Mouse (Mus musculus) limb, embryonic 13.5 days (tissue): ENCODE measurements at regions not wholly inside any gene's neighbourhood (a gene's known extent, or its start where the extent isn't known, plus 50 kb on each side); places are given as distances from the start of the nearest gene placed in this dataset.

ENCODE experiments used
- ATAC-seq: fragments of 200-750 bp; cut with Nextera tagmentation; 2 replicates; pipeline ENCODE4 v1.8.0; 2017; ENCODE audit warnings: low read depth, moderate number of reproducible peaks, moderate TSS enrichment; ENCODE audit not compliant: low FRiP score
- H3K27ac ChIP-seq: fragments of 300-500 bp; sonication (generic); 2 replicates; pipeline ENCODE4 v1.5.1; 2015; ENCODE audit warnings: inconsistent platforms, mild to moderate bottlenecking, moderate library complexity
- H3K27me3 ChIP-seq: fragments of 300-500 bp; sonication (generic); 2 replicates; pipeline ENCODE4 v1.6.1; 2015; ENCODE audit warnings: mild to moderate bottlenecking, inconsistent platforms
- H3K36me3 ChIP-seq: fragments of 300-500 bp; sonication (generic); 2 replicates; pipeline ENCODE4 v1.6.1; 2015; ENCODE audit warnings: inconsistent platforms, mild to moderate bottlenecking, moderate library complexity
- H3K4me1 ChIP-seq: fragments of 300-500 bp; sonication (generic); 2 replicates; pipeline ENCODE4 v1.6.1; 2015; ENCODE audit warnings: inconsistent platforms
- H3K4me2 ChIP-seq: fragments of 300-500 bp; sonication (generic); replicated peaks from 2 replicates; pipeline ENCODE4 v1.6.1; 2015; ENCODE audit warnings: inconsistent platforms, mild to moderate bottlenecking, moderate library complexity
- H3K4me3 ChIP-seq: fragments of 300-500 bp; sonication (generic); 2 replicates; pipeline ENCODE4 v1.5.1; 2015; ENCODE audit warnings: moderate library complexity, mild to moderate bottlenecking, inconsistent platforms
- H3K9ac ChIP-seq: fragments of 300-500 bp; sonication (generic); 2 replicates; pipeline ENCODE4 v1.6.1; 2015; ENCODE audit warnings: mild to moderate bottlenecking, inconsistent platforms
- H3K9me3 ChIP-seq: fragments of 300-500 bp; sonication (generic); 2 replicates; pipeline ENCODE4 v1.6.1; 2016; ENCODE audit warnings: inconsistent platforms
- WGBS: fragments of 180-500 bp; shearing (Covaris S2); methylation state at CpG from one replicate; pipeline ENCODE4 v1.1.7; 2015; 5-methylcytosine and 5-hydroxymethylcytosine counted together

GRCm38 (mm10) chr15:96751243-96752061, 51.9 kb upstream of the Slc38a2 start:
- Histone ChIP-seq H3K4me3 (no peak overlapping the region), H3K9me3 (no peaks in the 10 kb centered on the region), H3K27ac (no peak overlapping the region), H3K9ac (no peak overlapping the region), H3K4me2 (no peak overlapping the region), H3K27me3 (no peaks in the 10 kb centered on the region), H3K4me1 (peaks cover 4% of the 10 kb centered on the region; the same call in 1 of the 2 replicates), H3K36me3 (no peaks in the 10 kb centered on the region)
- ATAC-seq, result no peak
- WGBS, result 90% methylated on average over 13 of the region's 13 CpGs

DNA sequence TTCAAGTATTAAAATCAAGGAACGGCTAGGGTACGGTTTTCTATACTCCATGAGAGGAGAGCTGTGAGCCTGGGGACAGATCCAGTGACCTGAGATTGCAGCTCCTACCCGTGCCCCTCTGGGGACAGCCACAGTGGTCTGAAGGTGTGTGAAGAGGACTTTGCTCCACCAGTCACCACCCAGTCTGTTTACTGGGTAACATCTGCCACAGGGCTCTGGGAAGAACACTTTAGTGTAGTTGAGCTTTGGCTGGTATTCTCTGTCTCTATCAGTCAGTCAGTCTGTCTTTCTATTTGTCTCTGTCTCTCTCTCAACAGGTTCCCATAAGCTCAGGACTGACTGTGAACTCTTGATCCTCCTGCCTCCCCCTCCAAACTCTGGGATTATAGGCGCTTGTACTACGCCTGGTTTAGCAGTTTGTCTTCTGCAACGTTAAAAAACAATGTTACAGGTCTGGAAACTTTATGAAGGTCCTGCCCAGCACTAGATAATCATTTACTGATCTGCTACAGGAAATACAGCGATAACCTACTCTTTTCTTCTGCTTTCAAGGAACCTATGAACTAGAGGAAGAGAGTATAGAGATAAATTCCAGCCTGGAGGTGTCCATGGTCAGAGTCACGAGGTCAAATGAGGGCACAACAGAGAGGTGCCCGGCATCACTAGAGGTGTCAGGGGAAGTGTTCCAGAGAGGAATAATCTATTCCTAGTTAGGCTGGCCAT, 50.2 kb upstream of the Slc38a2 start:
- Histone ChIP-seq H3K4me3 (no peak overlapping the region), H3K36me3 (no peaks in the 10 kb centered on the region), H3K4me2 (no peak overlapping the region), H3K9me3 (no peaks in the 10 kb centered on the region), H3K27me3 (no peaks in the 10 kb centered on the region), H3K9ac (no peak overlapping the region), H3K27ac (no peak overlapping the region), H3K4me1 (no peaks in the 10 kb centered on the region)
- ATAC-seq, result no peak
- WGBS, result 74% methylated on average over 9 of the region's 9 CpGs
